Mouse (Mus musculus) CH12.LX (cell line): ENCODE data around the gene Hoxa10. TPM values are rescaled to one million over a fixed set of nuclear protein-coding genes. Genes with fewer than 3 reads are reported as not detected.

Experiments used
- DNase-seq: peaks from one replicate; pipeline ENCODE4 v3.0.0-alpha.2; 2013; ENCODE audit errors: extremely low read depth
- H3K27ac ChIP-seq: 2 replicates; pipeline ENCODE4 v1.5.1; 2012; ENCODE audit warnings: low read depth, mild to moderate bottlenecking, control low read depth, moderate library complexity; ENCODE audit not compliant: insufficient read depth
- H3K27me3 ChIP-seq: replicated peaks from 2 replicates; pipeline ENCODE3; 2012; ENCODE audit warnings: inconsistent platforms
- H3K36me3 ChIP-seq, 2 experiments: replicated peaks in 1 of 2; 2 replicates each; pipeline versions ENCODE3 to v1.6.1; 2012; ENCODE audit warnings: inconsistent platforms in 1 of 2, low read length in 1 of 2, mild to moderate bottlenecking in 1 of 2, mixed read lengths in 1 of 2, moderate library complexity in 1 of 2; ENCODE audit not compliant: control insufficient read depth in 1 of 2, insufficient read depth in 1 of 2
- H3K4me1 ChIP-seq, 2 experiments: 2 replicates each; pipeline ENCODE4 v1.6.1; 2012; ENCODE audit warnings: inconsistent platforms in 1 of 2, moderate library complexity in 1 of 2; ENCODE audit not compliant: insufficient read depth in 2 of 2, control insufficient read depth in 1 of 2
- H3K4me2 ChIP-seq: 2 replicates; pipeline ENCODE4 v1.6.1; 2012; ENCODE audit warnings: low read depth, mild to moderate bottlenecking, control low read depth; ENCODE audit not compliant: poor library complexity, insufficient read depth, severe bottlenecking
- H3K4me3 ChIP-seq, 3 experiments: fragments of 150-350 bp in 1 of 3; sonication (generic) in 1 of 3; replicated peaks in 1 of 3; 2 replicates each; pipeline versions ENCODE3 to v1.5.1; 2011 to 2012; ENCODE audit warnings: low read depth in 2 of 3, low read length in 2 of 3, mild to moderate bottlenecking in 2 of 3, moderate library complexity in 2 of 3, control low read depth in 1 of 3, improper control_type of control experiment in 1 of 3, inconsistent platforms in 1 of 3, mixed read lengths in 1 of 3; ENCODE audit not compliant: poor library complexity in 1 of 3
- H3K79me2 ChIP-seq: replicated peaks from 2 replicates; pipeline ENCODE4 v1.6.1; 2012; ENCODE audit warnings: mild to moderate bottlenecking, moderate library complexity; ENCODE audit not compliant: control insufficient read depth, poor library complexity, insufficient read depth, severe bottlenecking; ENCODE audit errors: extremely low read depth
- H3K9ac ChIP-seq: 2 replicates; pipeline ENCODE4 v1.6.1; 2012; ENCODE audit warnings: low read depth, mild to moderate bottlenecking, control low read depth, moderate library complexity; ENCODE audit not compliant: insufficient read depth
- H3K9me3 ChIP-seq: replicated peaks from 2 replicates; pipeline ENCODE3; 2012; ENCODE audit warnings: low read length, inconsistent platforms, mixed read lengths
- BHLHE40 ChIP-seq: IDR thresholded peaks from 2 replicates; pipeline ENCODE4 v1.6.1; 2011; ENCODE audit warnings: mild to moderate bottlenecking, low read depth, low read length, improper control_type of control experiment
- CHD1 ChIP-seq: IDR thresholded peaks from 2 replicates; pipeline ENCODE4 v1.6.1; 2012; ENCODE audit warnings: low read depth, low read length, improper control_type of control experiment, inconsistent platforms
- CHD2 ChIP-seq: IDR thresholded peaks from 2 replicates; pipeline ENCODE4 v1.6.1; 2011; ENCODE audit warnings: low read length, improper control_type of control experiment
- CTCF ChIP-seq, 2 experiments: IDR thresholded peaks in 1 of 2; conservative IDR thresholded peaks in 1 of 2; 2 replicates each; pipeline ENCODE4 v1.5.1; 2011 to 2012; ENCODE audit warnings: low read depth in 2 of 2, low read length in 2 of 2, improper control_type of control experiment in 1 of 2, inconsistent platforms in 1 of 2, mild to moderate bottlenecking in 1 of 2, moderate library complexity in 1 of 2
- E2F4 ChIP-seq: IDR thresholded peaks from 2 replicates; pipeline ENCODE4 v1.6.1; 2011; ENCODE audit warnings: low read depth, low read length, improper control_type of control experiment; ENCODE audit not compliant: insufficient replicate concordance
- ELF1 ChIP-seq: IDR thresholded peaks from 2 replicates; pipeline ENCODE4 v1.6.1; 2014; ENCODE audit warnings: low read depth, mild to moderate bottlenecking, inconsistent platforms, low read length, improper control_type of control experiment
- EP300 ChIP-seq: IDR thresholded peaks from 2 replicates; pipeline ENCODE4 v1.6.1; 2011; ENCODE audit warnings: low read length, improper control_type of control experiment
- ETS1 ChIP-seq: conservative IDR thresholded peaks from 2 replicates; pipeline ENCODE4 v1.6.1; 2012; ENCODE audit warnings: low read depth, mild to moderate bottlenecking, inconsistent platforms, low read length, improper control_type of control experiment, moderate library complexity
- HCFC1 ChIP-seq: IDR thresholded peaks from 2 replicates; pipeline ENCODE4 v1.6.1; 2012; ENCODE audit warnings: low read depth, mild to moderate bottlenecking, inconsistent platforms, low read length, improper control_type of control experiment
- IRF4 ChIP-seq: IDR thresholded peaks from 2 replicates; pipeline ENCODE4 v1.6.1; 2014; ENCODE audit warnings: low read depth, mild to moderate bottlenecking, inconsistent platforms, low read length, improper control_type of control experiment
- JUN ChIP-seq: IDR thresholded peaks from 2 replicates; pipeline ENCODE4 v1.6.1; 2011; ENCODE audit warnings: low read depth, mild to moderate bottlenecking, low read length, improper control_type of control experiment, moderate library complexity; ENCODE audit not compliant: insufficient read depth
- JUND ChIP-seq: conservative IDR thresholded peaks from 2 replicates; pipeline ENCODE4 v1.6.1; 2011; ENCODE audit warnings: low read depth, low read length, improper control_type of control experiment
- KAT2A ChIP-seq: IDR thresholded peaks from 2 replicates; pipeline ENCODE4 v1.6.1; 2012; ENCODE audit warnings: low read length, improper control_type of control experiment, inconsistent platforms; ENCODE audit not compliant: insufficient replicate concordance
- MAFK ChIP-seq: IDR thresholded peaks from 2 replicates; pipeline ENCODE4 v1.6.1; 2011; ENCODE audit warnings: low read length, improper control_type of control experiment; ENCODE audit not compliant: insufficient replicate concordance
- MAX ChIP-seq: IDR thresholded peaks from 2 replicates; pipeline ENCODE4 v1.6.1; 2011; ENCODE audit warnings: low read length, improper control_type of control experiment
- MAZ ChIP-seq: IDR thresholded peaks from 2 replicates; pipeline ENCODE4 v1.6.1; 2012; ENCODE audit warnings: low read depth, mild to moderate bottlenecking, inconsistent platforms, low read length, improper control_type of control experiment, moderate library complexity
- MEF2A ChIP-seq: IDR thresholded peaks from 2 replicates; pipeline ENCODE4 v1.6.1; 2014; ENCODE audit warnings: low read depth, mild to moderate bottlenecking, inconsistent platforms, low read length, improper control_type of control experiment, borderline replicate concordance
- MXI1 ChIP-seq: IDR thresholded peaks from 2 replicates; pipeline ENCODE4 v1.6.1; 2011; ENCODE audit warnings: mild to moderate bottlenecking, low read depth, low read length, improper control_type of control experiment
- MYC ChIP-seq: IDR thresholded peaks from 2 replicates; pipeline ENCODE4 v1.6.1; 2011; ENCODE audit warnings: low read depth, mild to moderate bottlenecking, improper control_type of control experiment, low read length
- NELFE ChIP-seq: IDR thresholded peaks from 2 replicates; pipeline ENCODE4 v1.6.1; 2011; ENCODE audit warnings: low read depth, low read length, improper control_type of control experiment
- NRF1 ChIP-seq: IDR thresholded peaks from 2 replicates; pipeline ENCODE4 v1.6.1; 2014; ENCODE audit warnings: low read depth, mild to moderate bottlenecking, inconsistent platforms, low read length, improper control_type of control experiment, moderate library complexity
- PAX5 ChIP-seq: IDR thresholded peaks from 2 replicates; pipeline ENCODE4 v1.6.1; 2012; ENCODE audit warnings: low read length, inconsistent platforms, mixed read lengths
- POLR2A ChIP-seq: IDR thresholded peaks from 2 replicates; pipeline ENCODE4 v1.6.1; 2011; ENCODE audit warnings: low read depth, mild to moderate bottlenecking, improper control_type of control experiment, low read length
- POLR2AphosphoS2 ChIP-seq: IDR thresholded peaks from 2 replicates; pipeline ENCODE4 v1.6.1; 2011; ENCODE audit warnings: low read depth, low read length, improper control_type of control experiment
- RAD21 ChIP-seq: IDR thresholded peaks from 2 replicates; pipeline ENCODE4 v1.6.1; 2011; ENCODE audit warnings: low read depth, mild to moderate bottlenecking, low read length, improper control_type of control experiment, moderate library complexity
- RCOR1 ChIP-seq: conservative IDR thresholded peaks from 2 replicates; pipeline ENCODE4 v1.6.1; 2012; ENCODE audit warnings: low read depth, mild to moderate bottlenecking, inconsistent platforms, low read length, improper control_type of control experiment
- SIN3A ChIP-seq: IDR thresholded peaks from 2 replicates; pipeline ENCODE4 v1.6.1; 2012; ENCODE audit warnings: low read length, improper control_type of control experiment, inconsistent platforms
- SMC3 ChIP-seq: IDR thresholded peaks from 2 replicates; pipeline ENCODE4 v1.6.1; 2011; ENCODE audit warnings: low read depth, low read length, improper control_type of control experiment
- TBP ChIP-seq: conservative IDR thresholded peaks from 2 replicates; pipeline ENCODE4 v1.6.1; 2011; ENCODE audit warnings: low read depth, low read length, improper control_type of control experiment
- TCF12 ChIP-seq: IDR thresholded peaks from 2 replicates; pipeline ENCODE4 v1.6.1; 2014; ENCODE audit warnings: low read depth, mild to moderate bottlenecking, inconsistent platforms, low read length, improper control_type of control experiment
- UBTF ChIP-seq: IDR thresholded peaks from 2 replicates; pipeline ENCODE4 v1.6.1; 2012; ENCODE audit warnings: low read depth, mild to moderate bottlenecking, inconsistent platforms, low read length, improper control_type of control experiment, moderate library complexity
- USF1 ChIP-seq: IDR thresholded peaks from 2 replicates; pipeline ENCODE4 v1.6.1; 2014; ENCODE audit warnings: low read depth, mild to moderate bottlenecking, inconsistent platforms, low read length, improper control_type of control experiment
- USF2 ChIP-seq: conservative IDR thresholded peaks from 2 replicates; pipeline ENCODE4 v1.6.1; 2011; ENCODE audit warnings: low read depth, low read length, improper control_type of control experiment
- ZC3H11A ChIP-seq: IDR thresholded peaks from 2 replicates; pipeline ENCODE4 v1.6.1; 2012; ENCODE audit warnings: low read depth, mild to moderate bottlenecking, inconsistent platforms, low read length, improper control_type of control experiment
- ZKSCAN1 ChIP-seq: IDR thresholded peaks from 2 replicates; pipeline ENCODE4 v1.6.1; 2012; ENCODE audit warnings: low read depth, inconsistent platforms, low read length, improper control_type of control experiment, borderline replicate concordance
- ZMIZ1 ChIP-seq: IDR thresholded peaks from 2 replicates; pipeline ENCODE4 v1.6.1; 2012; ENCODE audit warnings: low read depth, mild to moderate bottlenecking, inconsistent platforms, low read length, improper control_type of control experiment
- ZNF384 ChIP-seq: IDR thresholded peaks from 2 replicates; pipeline ENCODE4 v1.6.1; 2012; ENCODE audit warnings: low read depth, low read length, improper control_type of control experiment, inconsistent platforms
- dilution Hi-C: fragments of 300-500 bp; cut with MboI; formaldehyde crosslinking; loops from 2 replicates; pipeline ENCODE4 v1.14.3; 2020; ENCODE audit warnings: low sequenced_read_pairs; ENCODE audit not compliant: extremely low pct_unique_long_range_greater_than_20kb, extremely low pct_ligation_motif_present
- in situ Hi-C: fragments of 300-500 bp; cut with MboI; formaldehyde crosslinking; loops from 3 replicates; pipeline ENCODE4 v1.14.3; 2019; ENCODE audit warnings: low sequenced_read_pairs, low pct_ligation_motif_present, low pct_unique_long_range_greater_than_20kb, mixed read lengths
- polyA plus RNA-seq: library from polyadenylated mRNA; unstranded; fragments of >175 nt; gene quantifications from 2 replicates; pipeline ENCODE4 v1.2.1, GENCODE M21; 2012; ENCODE audit warnings: low read depth; ENCODE audit not compliant: insufficient read length
- total RNA-seq, 2 experiments: library from RNA; depleted of rRNA; stranded (reverse); fragments of 300-350 nt in 1 of 2; fragments of >200 nt in 1 of 2; gene quantifications; 2 replicates each; pipeline ENCODE4 v1.2.3; 2012 to 2014

Gene Hoxa10
- 5.2 and 5.7 TPM in 2 replicates for total RNA-seq (2012; rRNA removed)
- 14.3 and 14.6 TPM in 2 replicates for total RNA-seq (2014; rRNA removed)
- polyA plus RNA-seq: 14.3 and 14.5 TPM in 2 replicates

- Histone ChIP-seq H3K4me3 (peak within 1 kb of the TSS; percentile 60 to 72 (median 68)), H3K9me3 (peaks cover 9% of the 10 kb centered on the region), H3K79me2 (no peaks in the 10 kb centered on the region), H3K27ac (no peak within 1 kb of the TSS), H3K9ac (peak within 1 kb of the TSS; percentile 77), H3K4me1 (peaks cover 0 to 12% of the 10 kb centered on the region in 2 experiments; a peak in 2 of 4 replicates), H3K4me2 (peak within 1 kb of the TSS; percentile 91), H3K36me3 (peaks cover 0 to 12% of the 10 kb centered on the region in 2 experiments), H3K27me3 (no peaks in the 10 kb centered on the region)
- TF ChIP-seq CTCF (conservative IDR thresholded peaks at IDR 0.05 in 1 of 2, IDR thresholded peaks at IDR 0.05 in 1 of 2; ENCODE audit: low read depth in 2 of 2, low read length in 2 of 2) (peak; percentile 20 to 85; a peak in 2 of 4 replicates), ZMIZ1 (no peak), TCF12 (peak; percentile 57; the same call in 1 of the 2 replicates), ELF1 (peak; percentile 71), CHD1 (0 out of 2 replicates have a peak, but pooled peaks have one; percentile 33), MXI1 (no peak), ZNF384 (no peak), MEF2A (0 out of 2 replicates have a peak, but pooled peaks have one; percentile 35), POLR2A (peak; percentile 55; the same call in 1 of the 2 replicates), IRF4 (peak; percentile 45; the same call in 1 of the 2 replicates), ZKSCAN1 (no peak), MAX (peak; percentile 43; the same call in 1 of the 2 replicates), RAD21 (peak; percentile 39), ZC3H11A (0 out of 2 replicates have a peak, but pooled peaks have one; percentile 4), RCOR1 (no peak), MAFK (no peak), MYC (0 out of 2 replicates have a peak, but pooled peaks have one; percentile 30), HCFC1 (0 out of 2 replicates have a peak, but pooled peaks have one; percentile 26), BHLHE40 (peak; percentile 21; the same call in 1 of the 2 replicates), SIN3A (no peak), NELFE (peak; percentile 64), JUN (0 out of 2 replicates have a peak, but pooled peaks have one; percentile 2), SMC3 (peak; percentile 65), USF2 (no peak), USF1 (no peak), JUND (no peak), NRF1 (peak; percentile 27; the same call in 1 of the 2 replicates), MAZ (no peak), PAX5 (no peak), ETS1 (no peak), E2F4 (no peak), UBTF (peak; percentile 84; the same call in 1 of the 2 replicates), EP300 (no peak), CHD2 (no peak), KAT2A (no peak), TBP (0 out of 2 replicates have a peak, but pooled peaks have one; percentile 5), POLR2AphosphoS2 (no peak)
- in situ Hi-C loops: no loop called here
- dilution Hi-C loops: no loop called here
- DNase-seq: peak; percentile 87
Observed at GRCm38 (mm10) chr6:52240389-52241000, at the start of gene Hoxa10. TSS of gene Hoxa10 (minus strand) at chr6:52240854.
